Mouse (Mus musculus) regulatory T cell (primary cell): ENCODE measurements around the gene March2.
"Not testable (repeated sequence)": the region's sequence is repeated elsewhere in the genome, so short reads cannot be mapped to it uniquely, and the experiment has no call there.

ENCODE experiments used
- in situ Hi-C: fragments of 300-600 bp; cut with MboI, MseI; formaldehyde crosslinking; loops from one replicate; pipeline ENCODE4 v1.15.1; 2025; ENCODE audit warnings: high pct_unique_total_duplicates

The March2 gene

GRCm38 (mm10) chr17:33718384-33718881, at the start of gene March2:
March2 (minus strand) TSS chr17:33718670.
- in situ Hi-C loops = no loop called here

DNA sequence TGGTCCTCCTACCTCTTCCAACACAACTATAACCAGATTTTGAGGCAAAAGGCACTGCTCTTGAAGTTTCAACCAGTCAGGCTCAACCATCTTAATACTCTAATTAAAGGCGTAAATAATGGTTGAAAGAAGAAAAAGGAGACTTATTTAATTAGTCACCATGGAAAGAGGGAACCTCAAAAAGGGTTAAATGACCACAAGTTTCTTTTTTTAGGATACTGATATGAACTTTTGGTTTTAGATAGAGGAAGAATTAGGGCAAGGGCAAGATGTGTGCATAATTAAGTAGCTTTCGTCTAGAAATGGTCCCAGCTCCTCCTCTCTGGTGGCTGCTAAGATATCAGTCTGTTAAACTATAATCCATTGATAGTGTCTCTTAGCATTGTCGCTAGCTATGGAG, 47.9 kb upstream of the March2 start:
- in situ Hi-C loops = no loop called here

DNA sequence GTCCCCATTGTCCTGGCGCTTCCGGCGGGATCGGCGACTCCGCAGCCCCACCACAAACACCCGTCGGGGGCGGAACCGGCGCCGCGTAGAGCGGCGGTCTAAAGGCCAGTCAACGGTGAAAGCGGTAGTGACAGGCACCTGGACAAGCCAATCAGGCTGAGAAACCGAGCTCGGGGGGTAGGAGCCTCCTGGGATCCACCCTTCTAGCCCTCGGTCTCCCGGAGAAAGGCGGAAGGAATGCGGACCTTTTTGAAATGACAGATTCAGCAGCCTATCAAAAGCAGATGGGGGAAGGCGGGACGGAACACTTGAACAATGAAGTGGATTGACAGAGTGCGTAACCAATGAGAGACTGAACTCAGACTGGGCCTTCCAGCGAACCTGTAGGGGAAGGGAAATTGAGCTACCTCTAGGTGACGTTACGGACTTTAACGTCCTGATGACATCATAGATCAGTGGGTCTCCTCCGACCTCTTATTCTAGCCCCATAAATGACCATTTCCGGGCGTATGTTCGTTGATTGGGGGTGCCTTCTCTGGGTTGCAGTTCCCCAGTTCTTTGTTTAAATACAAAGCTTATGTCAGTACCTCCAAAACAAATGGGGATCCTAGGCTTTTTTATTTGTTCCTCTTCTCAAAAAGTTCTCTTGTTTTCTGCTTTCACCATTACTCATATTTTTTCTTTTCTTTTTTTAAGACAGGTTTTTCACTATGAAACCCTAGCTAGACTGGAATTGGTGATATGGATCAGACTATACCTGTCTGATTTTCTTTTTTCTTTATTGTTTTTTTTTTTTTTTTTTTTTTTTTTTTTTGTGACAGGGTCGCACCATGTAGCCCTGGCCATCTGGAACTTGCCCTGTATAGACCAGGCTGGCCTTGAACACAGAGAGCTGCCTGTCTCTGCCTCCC, 42.0 kb upstream of the March2 start, which contains the start of gene Rab11b:
Gene Rab11b, minus strand, starts transcription at position 276 of the 911 bp plus-strand sequence.
- in situ Hi-C loops = no loop called here

- in situ Hi-C loops = loop anchor here (5.0 kb wide), 1 partner anchor 127 kb away; no protein-coding TSS in a partner anchor
These were observed 41.3 kb upstream of the March2 start for GRCm38 (mm10) chr17:33759767-33760254.

DNA sequence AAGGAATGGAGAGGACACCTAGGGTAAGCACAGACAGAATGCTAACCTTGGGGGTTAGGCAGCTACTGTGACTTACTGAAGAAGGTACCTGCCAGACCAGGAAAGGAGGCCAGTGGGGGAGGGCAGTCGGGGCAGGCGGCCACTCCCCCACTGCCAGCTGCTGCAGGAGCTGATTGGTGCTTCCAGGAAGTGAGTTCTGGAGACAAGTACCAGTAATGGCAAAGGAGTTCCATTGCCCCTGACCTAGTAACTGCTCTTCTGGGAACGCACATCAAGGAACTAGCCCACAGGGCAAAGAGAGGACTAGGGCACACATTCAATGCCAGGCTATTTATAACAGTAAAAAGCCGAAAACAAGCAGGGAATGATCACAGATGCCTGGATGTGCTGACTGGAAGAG, 38.8 kb upstream of the March2 start:
- in situ Hi-C loops = loop anchor here (5.0 kb wide), 1 partner anchor 130 kb away; no protein-coding TSS in a partner anchor

- in situ Hi-C loops = loop anchor here (5.0 kb wide), 1 partner anchor 131 kb away; no protein-coding TSS in a partner anchor
These were observed 37.8 kb upstream of the March2 start for GRCm38 (mm10) chr17:33756108-33756790.

DNA sequence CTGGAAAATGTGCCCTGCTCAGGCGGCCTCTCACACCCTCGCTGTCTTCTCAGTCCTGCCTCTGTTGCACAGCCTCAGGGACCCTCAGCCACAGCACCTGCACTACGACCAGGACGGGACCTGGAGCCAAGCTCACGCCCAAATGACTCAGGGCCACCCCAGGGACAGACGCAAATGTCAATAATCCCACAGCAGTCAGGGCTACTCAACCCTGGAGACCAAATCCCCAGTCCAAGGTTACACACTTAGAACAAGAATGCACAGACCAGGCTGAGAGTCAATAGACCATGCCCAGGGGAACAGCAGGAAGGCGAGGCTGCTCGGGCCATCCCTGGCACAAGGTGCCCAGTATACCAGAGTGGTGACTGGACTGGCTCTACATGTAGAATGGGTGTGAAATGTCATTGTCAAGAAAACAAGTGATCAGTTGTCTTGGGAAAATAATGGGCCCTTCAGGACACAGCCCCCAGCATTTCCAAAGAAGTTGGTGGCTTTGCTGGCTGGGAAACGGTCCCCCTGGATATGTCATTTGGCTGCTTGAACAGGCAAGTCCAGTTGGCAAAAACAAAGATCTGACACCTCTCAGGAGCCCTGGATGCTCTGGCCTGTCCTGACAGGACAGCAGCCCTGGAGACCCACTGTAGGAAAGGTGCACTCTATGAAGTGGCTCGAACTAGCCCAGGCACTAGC, 37.1 kb upstream of the March2 start:
- in situ Hi-C loops = loop anchor here (5.0 kb wide), 1 partner anchor 132 kb away; no protein-coding TSS in a partner anchor

DNA sequence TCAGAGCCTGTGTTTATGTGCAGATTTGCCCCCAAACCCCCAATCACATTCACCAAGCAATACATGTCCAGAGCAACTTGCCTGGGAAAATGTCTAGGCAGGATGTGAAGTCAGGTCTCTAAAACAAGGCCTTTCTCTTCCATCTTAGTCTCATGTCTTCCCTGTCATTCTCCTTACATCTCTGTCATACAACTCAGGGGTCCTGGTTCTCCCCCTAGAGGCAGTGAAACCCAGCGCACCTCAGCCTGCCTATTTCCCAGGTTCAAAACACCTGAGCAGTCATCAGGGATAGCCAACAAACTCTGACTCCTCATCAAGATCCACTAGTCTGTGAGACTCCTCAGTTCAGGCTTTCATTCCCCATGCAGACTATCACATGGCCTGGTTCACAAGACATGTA, 36.2 kb upstream of the March2 start:
- in situ Hi-C loops = loop anchor here (5.0 kb wide), 2 partner anchors 38 to 133 kb away; no protein-coding TSS in a partner anchor

DNA sequence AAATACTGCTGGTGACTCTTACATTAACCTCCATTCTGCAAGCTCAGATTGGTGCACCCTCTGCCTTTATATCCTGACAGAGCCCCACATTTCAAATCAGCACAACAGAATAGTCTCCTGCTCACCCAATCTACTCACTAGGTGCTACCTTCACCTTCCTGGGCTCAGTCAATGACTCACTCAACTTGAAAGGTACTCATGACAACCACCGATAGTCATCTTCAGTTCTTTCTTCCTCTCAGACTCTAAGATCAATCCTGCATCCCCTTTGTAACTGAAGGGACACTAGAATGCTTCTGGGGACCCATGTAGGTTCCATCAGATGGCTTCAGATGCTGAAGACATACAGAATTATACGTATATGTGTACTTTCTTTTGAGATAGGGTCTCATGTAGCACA, 33.8 kb upstream of the March2 start:
- in situ Hi-C loops = loop anchor here (5.0 kb wide), 1 partner anchor 40 kb away; no protein-coding TSS in a partner anchor

DNA sequence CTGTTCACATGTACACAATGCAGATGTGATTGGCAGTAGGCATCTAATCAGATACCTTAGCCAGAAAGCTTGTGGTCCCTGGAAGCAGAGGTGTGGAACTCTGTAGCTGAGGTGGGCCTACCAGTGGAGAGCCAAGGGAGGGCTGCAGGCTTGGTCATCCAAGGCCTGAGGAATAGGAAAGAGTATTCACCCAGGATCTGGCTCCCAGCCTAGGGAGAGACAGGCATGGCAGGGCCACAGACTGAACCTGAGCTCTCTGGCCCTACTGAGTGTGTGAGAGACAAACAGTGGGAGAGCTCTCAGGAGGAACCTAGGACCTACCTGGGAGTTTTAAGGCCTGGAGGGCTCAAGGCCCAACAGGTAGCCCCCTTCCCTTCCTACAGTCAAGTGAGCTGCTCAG, 32.7 kb upstream of the March2 start:
- in situ Hi-C loops = loop anchor here (5.0 kb wide), 1 partner anchor 41 kb away; no protein-coding TSS in a partner anchor

DNA sequence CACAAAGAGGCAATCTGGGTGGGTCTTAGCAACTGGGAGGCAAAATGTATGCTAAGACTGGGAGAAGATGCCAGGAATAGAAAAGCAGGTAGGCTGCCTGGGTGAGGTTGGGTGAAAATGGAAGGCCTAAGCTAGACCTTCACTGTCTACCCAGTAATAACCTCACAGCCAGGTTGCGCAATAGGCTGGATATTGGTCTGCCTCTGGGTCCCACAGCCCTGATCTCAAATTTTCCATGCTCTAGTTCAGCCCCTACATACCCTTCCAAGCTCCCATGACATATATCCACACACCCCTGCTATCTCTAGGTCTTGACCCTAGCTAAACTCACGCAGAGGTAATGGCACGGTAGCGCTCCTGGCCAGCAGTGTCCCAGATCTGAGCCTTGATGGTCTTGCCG, 31.0 kb upstream of the March2 start:
- in situ Hi-C loops = no loop called here

DNA sequence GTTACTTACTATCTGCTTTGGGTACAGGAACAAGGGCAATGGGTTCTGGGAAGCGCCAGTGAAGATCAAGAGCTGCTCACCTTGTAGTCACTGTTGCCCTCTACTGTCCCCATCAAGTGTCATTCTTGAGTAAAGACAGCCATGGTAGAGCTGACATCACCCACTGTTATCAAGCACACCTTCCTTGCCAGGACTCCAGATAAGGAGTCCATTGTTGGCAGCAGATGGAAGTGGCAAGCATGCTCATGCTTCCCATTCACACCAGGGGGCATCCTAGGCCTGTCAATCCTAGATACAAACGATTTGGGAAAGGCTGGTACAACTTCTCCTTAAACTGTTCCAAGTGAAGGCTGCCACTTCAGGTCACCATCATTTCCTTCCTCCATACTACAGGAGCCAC, 27.5 kb upstream of the March2 start:
- in situ Hi-C loops = no loop called here

DNA sequence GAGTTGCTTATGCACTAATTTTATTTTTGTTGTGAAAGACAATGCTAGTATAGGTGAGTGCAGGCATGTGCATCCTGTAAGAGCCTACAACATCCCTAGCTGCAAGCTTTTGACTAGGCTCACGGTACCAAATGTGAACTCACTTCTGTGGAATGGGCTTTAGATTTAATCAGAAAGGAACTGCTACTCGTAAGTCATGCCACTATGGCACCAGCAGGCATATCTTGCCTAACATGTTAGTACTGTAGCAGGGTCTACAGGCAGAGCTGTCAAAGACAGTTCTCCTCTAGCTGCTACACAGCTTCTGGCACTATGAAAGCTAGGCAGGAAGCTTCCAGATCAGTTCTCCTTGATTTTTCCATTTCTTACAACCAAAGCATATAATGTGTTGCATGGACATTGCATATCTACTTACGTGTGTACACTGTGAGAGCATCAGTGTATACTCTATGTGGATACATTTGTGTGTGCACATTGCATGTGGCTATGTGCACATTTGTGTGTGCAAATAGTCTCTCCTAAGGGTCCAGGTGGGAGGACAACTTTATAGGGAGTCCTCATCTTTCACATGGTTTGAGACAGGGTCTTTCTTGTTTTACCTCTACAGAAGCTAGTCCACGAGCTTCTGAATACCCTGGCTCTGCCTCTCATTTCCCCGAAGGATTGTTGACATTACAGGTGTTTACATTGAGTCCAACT, 26.4 kb upstream of the March2 start:
- in situ Hi-C loops = no loop called here

DNA sequence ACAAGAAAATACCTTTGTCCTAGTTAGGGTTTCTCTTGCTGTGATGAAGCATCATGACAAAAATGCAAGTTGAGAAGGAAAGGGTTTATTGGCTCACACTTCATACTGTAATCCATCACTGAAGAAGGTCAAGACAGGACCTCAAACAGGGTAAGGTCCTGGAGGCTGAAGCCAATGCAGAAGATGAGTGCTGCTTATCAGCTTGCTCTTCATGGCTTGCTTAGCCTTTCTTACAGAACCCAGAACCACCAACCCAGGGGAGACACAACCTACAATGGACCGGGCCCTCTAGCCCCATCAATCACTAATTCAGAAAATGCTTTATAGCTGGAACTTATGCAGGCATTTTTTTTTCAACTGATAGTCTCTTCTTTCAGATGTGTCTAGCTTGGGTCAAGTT, 23.9 kb upstream of the March2 start:
- in situ Hi-C loops = no loop called here

- in situ Hi-C loops = not testable (repeated sequence)
These were observed 15.1 kb upstream of the March2 start for GRCm38 (mm10) chr17:33733526-33733925.

- in situ Hi-C loops = not testable (repeated sequence)
These were observed 14.2 kb upstream of the March2 start for GRCm38 (mm10) chr17:33732556-33733083.

DNA sequence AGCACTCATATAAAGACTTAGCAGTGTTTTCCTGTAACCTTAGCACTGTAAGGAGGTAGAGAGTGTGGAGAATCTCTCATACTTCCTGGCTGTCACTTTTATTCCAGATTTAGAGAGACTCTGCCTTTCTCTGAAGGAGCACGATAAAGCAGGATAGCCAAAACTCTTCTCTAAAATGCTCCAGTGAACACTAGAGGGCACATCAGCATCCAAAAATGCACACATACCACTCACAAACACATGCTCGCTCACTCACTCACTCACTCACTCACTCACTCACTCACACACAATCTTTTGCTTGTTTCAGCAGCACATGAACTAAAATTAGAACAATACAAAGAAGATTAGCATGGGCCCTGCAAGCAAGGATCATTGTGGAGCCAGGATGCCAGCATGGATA, 10.7 kb upstream of the March2 start:
- in situ Hi-C loops = no loop called here

DNA sequence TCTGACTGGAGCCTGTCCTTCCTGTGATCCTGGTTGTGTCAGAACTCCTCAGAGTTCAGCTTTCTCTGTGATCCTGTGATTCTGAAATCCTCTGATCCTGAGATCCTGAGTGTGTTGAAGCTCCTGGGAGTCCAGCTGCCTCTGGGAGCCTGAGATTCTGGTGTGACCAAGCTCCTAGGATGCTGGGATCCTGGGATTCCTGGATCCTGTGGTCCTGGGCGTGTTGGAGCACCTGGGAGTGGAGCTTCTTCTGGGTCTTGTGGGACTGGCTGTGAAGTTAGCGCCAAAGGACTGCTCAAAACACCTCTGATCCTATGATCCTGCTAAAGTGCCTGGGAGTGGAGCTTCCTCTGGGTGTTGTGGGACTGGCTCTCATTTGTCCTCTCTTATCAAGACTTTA, 9.9 kb upstream of the March2 start:
- in situ Hi-C loops = no loop called here

- in situ Hi-C loops = no loop called here
These were observed 1.4 kb upstream of the March2 start for GRCm38 (mm10) chr17:33719736-33720378.
